Mouse (Mus musculus): ENCODE measurements around the gene Tmem140. TPM values are rescaled to one million over a fixed set of nuclear protein-coding genes. Genes with fewer than 3 reads are reported as not detected.

The Tmem140 gene
- polyA plus RNA-seq, 1 experiment from 2014 or later = 1.5 TPM

GRCm38 (mm10) chr6:34867301-34867994, 4.5 kb downstream of the Tmem140 start:
- no peaks in the 10 kb centered on the region for H3K4me1 ChIP-seq (replicated peaks; ENCODE audit: control insufficient read depth, insufficient read depth, low read length)
- ATAC-seq = no peak
- H3K4me3 ChIP-seq (replicated peaks; ENCODE audit: low read length) = no peak overlapping the region
- no peaks in the 10 kb centered on the region for H3K9me3 ChIP-seq (ENCODE audit: control insufficient read depth, low read length)
- H3K27me3 ChIP-seq (replicated peaks; ENCODE audit: control insufficient read depth, insufficient read depth, low read length) = no peaks in the 10 kb centered on the region
- no peaks in the 10 kb centered on the region for H3K36me3 ChIP-seq (ENCODE audit: control insufficient read depth, insufficient read depth)
- no peak overlapping the region for H3K27ac ChIP-seq (ENCODE audit: low read length)
- no peak overlapping the region for H3K9ac ChIP-seq (replicated peaks; ENCODE audit: low read depth, low read length)
- H3K4me2 ChIP-seq (ENCODE audit: low read length) = no peak overlapping the region
- 81% methylated on average over 16 of the region's 16 CpGs for WGBS

- H3K9me3 ChIP-seq (ENCODE audit: control insufficient read depth, low read length) = no peaks in the 10 kb centered on the region
- 85% methylated on average over 10 of the region's 10 CpGs for WGBS
- no peak overlapping the region for H3K9ac ChIP-seq (replicated peaks; ENCODE audit: low read depth, low read length)
- H3K36me3 ChIP-seq (ENCODE audit: control insufficient read depth, insufficient read depth) = no peaks in the 10 kb centered on the region
- ATAC-seq = no peak
- H3K4me3 ChIP-seq (replicated peaks; ENCODE audit: low read length) = no peak overlapping the region
- H3K4me1 ChIP-seq (replicated peaks; ENCODE audit: control insufficient read depth, insufficient read depth, low read length) = no peaks in the 10 kb centered on the region
- H3K27ac ChIP-seq (ENCODE audit: low read length) = no peak overlapping the region
- no peaks in the 10 kb centered on the region for H3K27me3 ChIP-seq (replicated peaks; ENCODE audit: control insufficient read depth, insufficient read depth, low read length)
- H3K4me2 ChIP-seq (ENCODE audit: low read length) = no peak overlapping the region
Observed at GRCm38 (mm10) chr6:34867995-34868350, 5.0 kb downstream of the Tmem140 start.

- Histone ChIP-seq H3K4me2 (ENCODE audit: low read length) (no peak overlapping the region), H3K4me3 (replicated peaks; ENCODE audit: low read length) (no peak overlapping the region), H3K9me3 (ENCODE audit: control insufficient read depth, low read length) (no peaks in the 10 kb centered on the region), H3K27ac (ENCODE audit: low read length) (no peak overlapping the region), H3K36me3 (ENCODE audit: control insufficient read depth, insufficient read depth) (no peaks in the 10 kb centered on the region), H3K4me1 (replicated peaks; ENCODE audit: control insufficient read depth, insufficient read depth, low read length) (no peaks in the 10 kb centered on the region), H3K9ac (replicated peaks; ENCODE audit: low read depth, low read length) (no peak overlapping the region), H3K27me3 (replicated peaks; ENCODE audit: control insufficient read depth, insufficient read depth, low read length) (no peaks in the 10 kb centered on the region)
- WGBS = 89% methylated on average over 20 of the region's 20 CpGs
- ATAC-seq = no peak
Observed at GRCm38 (mm10) chr6:34868507-34869217, 5.7 kb downstream of the Tmem140 start.

GRCm38 (mm10) chr6:34869225-34869915, 6.4 kb downstream of the Tmem140 start:
- Histone ChIP-seq H3K9ac (replicated peaks; ENCODE audit: low read depth, low read length) (no peak overlapping the region), H3K9me3 (ENCODE audit: control insufficient read depth, low read length) (no peaks in the 10 kb centered on the region), H3K36me3 (ENCODE audit: control insufficient read depth, insufficient read depth) (no peaks in the 10 kb centered on the region), H3K27ac (ENCODE audit: low read length) (no peak overlapping the region), H3K27me3 (replicated peaks; ENCODE audit: control insufficient read depth, insufficient read depth, low read length) (no peaks in the 10 kb centered on the region), H3K4me2 (ENCODE audit: low read length) (no peak overlapping the region), H3K4me3 (replicated peaks; ENCODE audit: low read length) (no peak overlapping the region), H3K4me1 (replicated peaks; ENCODE audit: control insufficient read depth, insufficient read depth, low read length) (no peaks in the 10 kb centered on the region)
- 86% methylated on average over 13 of the region's 13 CpGs for WGBS
- ATAC-seq = no peak

- no peak for ATAC-seq
- Histone ChIP-seq H3K9me3 (ENCODE audit: control insufficient read depth, low read length) (no peaks in the 10 kb centered on the region), H3K9ac (replicated peaks; ENCODE audit: low read depth, low read length) (no peak overlapping the region), H3K27ac (ENCODE audit: low read length) (no peak overlapping the region), H3K4me1 (replicated peaks; ENCODE audit: control insufficient read depth, insufficient read depth, low read length) (no peaks in the 10 kb centered on the region), H3K4me2 (ENCODE audit: low read length) (no peak overlapping the region), H3K27me3 (replicated peaks; ENCODE audit: control insufficient read depth, insufficient read depth, low read length) (no peaks in the 10 kb centered on the region), H3K4me3 (replicated peaks; ENCODE audit: low read length) (no peak overlapping the region), H3K36me3 (ENCODE audit: control insufficient read depth, insufficient read depth) (no peaks in the 10 kb centered on the region)
- WGBS = 83% methylated on average over 5 of the region's 5 CpGs
Observed at GRCm38 (mm10) chr6:34870136-34870535, 7.2 kb downstream of the Tmem140 start.

GRCm38 (mm10) chr6:34870724-34871123, 7.8 kb downstream of the Tmem140 start:
- no peaks in the 10 kb centered on the region for H3K36me3 ChIP-seq (ENCODE audit: control insufficient read depth, insufficient read depth)
- WGBS = 74% methylated on average over 5 of the region's 5 CpGs
- no peaks in the 10 kb centered on the region for H3K9me3 ChIP-seq (ENCODE audit: control insufficient read depth, low read length)
- H3K27me3 ChIP-seq (replicated peaks; ENCODE audit: control insufficient read depth, insufficient read depth, low read length) = no peaks in the 10 kb centered on the region
- no peak overlapping the region for H3K4me3 ChIP-seq (replicated peaks; ENCODE audit: low read length)
- no peaks in the 10 kb centered on the region for H3K4me1 ChIP-seq (replicated peaks; ENCODE audit: control insufficient read depth, insufficient read depth, low read length)
- H3K9ac ChIP-seq (replicated peaks; ENCODE audit: low read depth, low read length) = no peak overlapping the region
- no peak for ATAC-seq
- no peak overlapping the region for H3K27ac ChIP-seq (ENCODE audit: low read length)
- H3K4me2 ChIP-seq (ENCODE audit: low read length) = no peak overlapping the region

- no peak overlapping the region for H3K4me3 ChIP-seq (replicated peaks; ENCODE audit: low read length)
- no peak overlapping the region for H3K27ac ChIP-seq (ENCODE audit: low read length)
- no peaks in the 10 kb centered on the region for H3K36me3 ChIP-seq (ENCODE audit: control insufficient read depth, insufficient read depth)
- no peak overlapping the region for H3K9ac ChIP-seq (replicated peaks; ENCODE audit: low read depth, low read length)
- no peak for ATAC-seq
- no peaks in the 10 kb centered on the region for H3K9me3 ChIP-seq (ENCODE audit: control insufficient read depth, low read length)
- no peaks in the 10 kb centered on the region for H3K27me3 ChIP-seq (replicated peaks; ENCODE audit: control insufficient read depth, insufficient read depth, low read length)
- H3K4me2 ChIP-seq (ENCODE audit: low read length) = no peak overlapping the region
- H3K4me1 ChIP-seq (replicated peaks; ENCODE audit: control insufficient read depth, insufficient read depth, low read length) = peaks cover 7% of the 10 kb centered on the region
- WGBS = 89% methylated on average over 7 of the region's 7 CpGs
Observed at GRCm38 (mm10) chr6:34871929-34872328, 9.0 kb downstream of the Tmem140 start.

GRCm38 (mm10) chr6:34872871-34873270, 9.9 kb downstream of the Tmem140 start:
- no peak overlapping the region for H3K9ac ChIP-seq (replicated peaks; ENCODE audit: low read depth, low read length)
- H3K4me3 ChIP-seq (replicated peaks; ENCODE audit: low read length) = no peak overlapping the region
- H3K4me1 ChIP-seq (replicated peaks; ENCODE audit: control insufficient read depth, insufficient read depth, low read length) = peaks cover 11% of the 10 kb centered on the region
- H3K36me3 ChIP-seq (ENCODE audit: control insufficient read depth, insufficient read depth) = no peaks in the 10 kb centered on the region
- no peak overlapping the region for H3K4me2 ChIP-seq (ENCODE audit: low read length)
- no peaks in the 10 kb centered on the region for H3K9me3 ChIP-seq (ENCODE audit: control insufficient read depth, low read length)
- H3K27me3 ChIP-seq (replicated peaks; ENCODE audit: control insufficient read depth, insufficient read depth, low read length) = no peaks in the 10 kb centered on the region
- ATAC-seq = no peak
- 87% methylated on average over 10 of the region's 10 CpGs for WGBS
- no peak overlapping the region for H3K27ac ChIP-seq (ENCODE audit: low read length)

- H3K9ac ChIP-seq (replicated peaks; ENCODE audit: low read depth, low read length) = no peak overlapping the region
- ATAC-seq = no peak
- WGBS = 84% methylated on average over 21 of the region's 21 CpGs
Observed at GRCm38 (mm10) chr6:34874101-34874921, 11.4 kb downstream of the Tmem140 start.

More at GRCm38 (mm10) chr6:34874101-34874921, 11.4 kb downstream of the Tmem140 start:
- Histone ChIP-seq H3K4me2 (ENCODE audit: low read length) (no peak overlapping the region), H3K27me3 (replicated peaks; ENCODE audit: control insufficient read depth, insufficient read depth, low read length) (no peaks in the 10 kb centered on the region), H3K9me3 (ENCODE audit: control insufficient read depth, low read length) (no peaks in the 10 kb centered on the region), H3K4me3 (replicated peaks; ENCODE audit: low read length) (no peak overlapping the region), H3K27ac (ENCODE audit: low read length) (no peak overlapping the region), H3K4me1 (replicated peaks; ENCODE audit: control insufficient read depth, insufficient read depth, low read length) (peaks cover 18% of the 10 kb centered on the region), H3K36me3 (ENCODE audit: control insufficient read depth, insufficient read depth) (no peaks in the 10 kb centered on the region)
